Mouse (Mus musculus): ENCODE measurements around the gene Otulin. TPM values are rescaled to one million over a fixed set of nuclear protein-coding genes. Genes with fewer than 3 reads are reported as not detected.
A peak's percentile ranks its signal among the peaks of the same experiment; 100 is the strongest.

Otulin gene
- polyA plus RNA-seq, 2 experiments, result 14.6 to 24.1 TPM

DNA sequence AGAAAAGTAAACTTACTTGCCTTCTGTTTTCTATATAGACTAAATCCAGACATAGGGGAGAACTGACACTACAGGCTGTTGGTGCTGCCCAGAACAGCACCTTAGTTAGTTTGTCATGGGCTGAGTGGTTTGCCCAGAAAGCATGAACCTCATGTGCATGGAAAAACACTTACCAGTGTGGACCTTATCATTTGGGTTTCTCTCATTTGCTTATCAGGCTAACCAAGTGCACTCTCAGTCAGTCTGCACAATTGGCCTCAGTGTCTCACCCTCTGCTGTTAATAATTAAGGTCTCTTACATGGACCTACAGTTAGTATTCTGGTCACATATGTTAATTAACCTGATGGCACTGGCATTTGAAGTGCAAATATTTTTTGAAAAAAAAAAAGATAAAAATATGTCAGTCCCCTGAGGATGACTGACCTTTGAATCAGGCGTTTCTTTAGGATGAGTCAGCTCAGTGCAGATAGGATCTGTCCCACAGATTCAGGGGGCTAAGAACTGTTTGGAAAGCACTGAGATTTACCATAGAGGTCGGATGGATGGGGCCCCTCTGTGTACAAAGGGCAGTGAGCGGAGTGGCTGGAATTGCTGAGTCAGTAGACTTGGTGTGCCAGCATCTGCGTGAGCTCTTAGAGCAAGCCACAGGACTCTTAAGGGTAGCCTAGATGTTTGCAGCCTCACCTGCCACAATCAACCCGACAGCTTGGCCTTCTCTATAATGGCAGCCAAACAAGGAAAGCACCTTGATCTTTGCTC, 124.2 kb downstream of the Otulin start:
- TF ChIP-seq CTCF (IDR thresholded peaks at IDR 0.05; ENCODE audit: low read depth), result no peak
- no peak for TF ChIP-seq EP300 (IDR thresholded peaks at IDR 0.05; ENCODE audit: low read depth)
- peaks cover 17 to 31% of the 10 kb centered on the region in 2 experiments for H3K4me1 ChIP-seq (replicated peaks; ENCODE audit: control insufficient read depth in 2 of 2, insufficient read depth in 2 of 2, low read length in 1 of 2)
- peak overlapping the region; percentile 12; the same call in 1 of the 2 replicates for H3K4me2 ChIP-seq (ENCODE audit: low read depth)
- ATAC-seq (ENCODE audit: insufficient read depth) (peak; percentile 69), DNase-seq (ENCODE audit: low read depth in 3 of 3, low spot score in 3 of 3) (no peak)
- 27% methylated on average over 5 of the region's 5 CpGs for WGBS (ENCODE audit: insufficient replicate concordance)
- H3K36me3 ChIP-seq (replicated peaks; ENCODE audit: control insufficient read depth, insufficient read depth, low read depth), result no peaks in the 10 kb centered on the region
- H3K27ac ChIP-seq, result peak overlapping the region; percentile 4; the same call in 1 of the 2 replicates
- H3K9ac ChIP-seq (replicated peaks), result no peak overlapping the region
- no peaks in the 10 kb centered on the region for H3K27me3 ChIP-seq (ENCODE audit: control insufficient read depth, insufficient read depth, low read length)
- no peak overlapping the region for H3K4me3 ChIP-seq (ENCODE audit: insufficient read depth in 1 of 2, low read depth in 2 of 2, low read length in 2 of 2)
- no peaks in the 10 kb centered on the region for H3K9me3 ChIP-seq (ENCODE audit: control insufficient read depth, low read length)

- Histone ChIP-seq H3K9ac (replicated peaks) (no peak overlapping the region), H3K36me3 (replicated peaks; ENCODE audit: control insufficient read depth, insufficient read depth, low read depth) (no peaks in the 10 kb centered on the region), H3K9me3 (ENCODE audit: control insufficient read depth, low read length) (no peaks in the 10 kb centered on the region), H3K27ac (no peak overlapping the region), H3K27me3 (ENCODE audit: control insufficient read depth, insufficient read depth, low read length) (no peaks in the 10 kb centered on the region), H3K4me2 (ENCODE audit: low read depth) (no peak overlapping the region), H3K4me1 (replicated peaks; ENCODE audit: control insufficient read depth in 2 of 2, insufficient read depth in 2 of 2, low read length in 1 of 2) (peaks cover 26 to 41% of the 10 kb centered on the region in 2 experiments), H3K4me3 (ENCODE audit: insufficient read depth in 1 of 2, low read depth in 2 of 2, low read length in 2 of 2) (no peak overlapping the region)
- ATAC-seq (ENCODE audit: insufficient read depth) (no peak), DNase-seq (ENCODE audit: low read depth in 3 of 3, low spot score in 3 of 3) (no peak)
- WGBS (ENCODE audit: insufficient replicate concordance), result 51% methylated on average over 20 of the region's 20 CpGs
- no peak for TF ChIP-seq CTCF (IDR thresholded peaks at IDR 0.05; ENCODE audit: low read depth)
- TF ChIP-seq EP300 (IDR thresholded peaks at IDR 0.05; ENCODE audit: low read depth), result no peak
Measured at GRCm38 (mm10) chr15:27503801-27504730, 126.4 kb downstream of the Otulin start.

DNA sequence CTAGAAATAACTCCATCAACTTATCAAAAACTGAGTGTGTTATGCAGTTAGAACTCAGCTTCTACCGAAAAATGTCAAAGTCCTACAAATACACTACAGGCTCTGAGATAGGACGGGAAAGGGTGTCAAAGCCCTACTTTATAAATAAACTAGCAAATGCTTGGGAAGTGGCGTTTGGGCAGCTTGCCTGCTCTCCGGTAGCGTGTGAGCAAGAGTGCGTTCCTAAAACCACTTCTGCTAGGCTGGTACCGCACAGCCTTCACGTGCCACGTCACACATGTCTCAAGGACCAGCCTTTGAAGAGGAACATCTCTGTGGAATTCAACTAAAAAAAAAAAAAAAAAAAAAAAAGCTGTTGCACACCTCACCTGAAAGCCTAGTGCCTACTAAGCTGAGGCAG, 127.3 kb downstream of the Otulin start:
- Histone ChIP-seq H3K4me3 (ENCODE audit: insufficient read depth in 1 of 2, low read depth in 2 of 2, low read length in 2 of 2) (no peak overlapping the region), H3K9ac (replicated peaks) (no peak overlapping the region), H3K27me3 (ENCODE audit: control insufficient read depth, insufficient read depth, low read length) (no peaks in the 10 kb centered on the region), H3K4me1 (replicated peaks; ENCODE audit: control insufficient read depth in 2 of 2, insufficient read depth in 2 of 2, low read length in 1 of 2) (peaks cover 33 to 46% of the 10 kb centered on the region in 2 experiments), H3K36me3 (replicated peaks; ENCODE audit: control insufficient read depth, insufficient read depth, low read depth) (no peaks in the 10 kb centered on the region), H3K9me3 (ENCODE audit: control insufficient read depth, low read length) (no peaks in the 10 kb centered on the region), H3K27ac (no peak overlapping the region), H3K4me2 (ENCODE audit: low read depth) (no peak overlapping the region)
- TF ChIP-seq CTCF (IDR thresholded peaks at IDR 0.05; ENCODE audit: low read depth) (no peak), EP300 (IDR thresholded peaks at IDR 0.05; ENCODE audit: low read depth) (no peak)
- no peak for ATAC-seq (ENCODE audit: insufficient read depth)
- WGBS (ENCODE audit: insufficient replicate concordance), result 79% methylated on average over 9 of the region's 9 CpGs
- DNase-seq (ENCODE audit: low read depth in 3 of 3, low spot score in 3 of 3), result no peak

GRCm38 (mm10) chr15:27502338-27502737, 128.2 kb downstream of the Otulin start:
- H3K27ac ChIP-seq, result no peak overlapping the region
- no peak overlapping the region for H3K4me2 ChIP-seq (ENCODE audit: low read depth)
- no peak for ATAC-seq (ENCODE audit: insufficient read depth)

DNA sequence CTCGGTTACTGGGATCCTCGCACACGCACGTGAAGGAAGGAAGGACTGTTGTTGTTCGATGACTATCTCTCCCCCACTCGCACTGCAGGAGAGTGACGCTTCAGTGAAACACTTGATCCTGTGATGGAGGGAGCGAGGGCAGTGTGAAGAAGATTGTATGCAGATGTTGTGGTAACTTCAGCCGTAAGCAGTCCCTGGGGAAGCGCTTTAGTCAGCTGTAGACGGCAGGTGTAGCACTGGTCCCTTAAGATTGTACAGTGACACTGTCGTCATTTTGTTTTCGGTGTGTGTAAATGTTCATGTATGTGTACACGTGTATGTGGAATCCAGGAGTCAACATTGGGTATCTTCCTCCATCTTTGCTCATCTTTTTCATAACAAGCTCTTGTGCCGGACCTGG, 130.1 kb downstream of the Otulin start:
- Histone ChIP-seq H3K27me3 (ENCODE audit: control insufficient read depth, insufficient read depth, low read length) (no peaks in the 10 kb centered on the region), H3K9me3 (ENCODE audit: control insufficient read depth, low read length) (no peaks in the 10 kb centered on the region), H3K9ac (replicated peaks) (no peak overlapping the region), H3K4me1 (replicated peaks; ENCODE audit: control insufficient read depth in 2 of 2, insufficient read depth in 2 of 2, low read length in 1 of 2) (peaks cover 45 to 56% of the 10 kb centered on the region in 2 experiments), H3K27ac (no peak overlapping the region), H3K36me3 (replicated peaks; ENCODE audit: control insufficient read depth, insufficient read depth, low read depth) (no peaks in the 10 kb centered on the region), H3K4me2 (ENCODE audit: low read depth) (no peak overlapping the region), H3K4me3 (ENCODE audit: insufficient read depth in 1 of 2, low read depth in 2 of 2, low read length in 2 of 2) (no peak overlapping the region)
- ATAC-seq (ENCODE audit: insufficient read depth) (no peak), DNase-seq (ENCODE audit: low read depth in 3 of 3, low spot score in 3 of 3) (no peak)
- TF ChIP-seq CTCF (IDR thresholded peaks at IDR 0.05; ENCODE audit: low read depth), result no peak
- no peak for TF ChIP-seq EP300 (IDR thresholded peaks at IDR 0.05; ENCODE audit: low read depth)
- WGBS (ENCODE audit: insufficient replicate concordance), result 71% methylated on average over 15 of the region's 15 CpGs

More at GRCm38 (mm10) chr15:27502338-27502737, 128.2 kb downstream of the Otulin start:
- Histone ChIP-seq H3K27me3 (ENCODE audit: control insufficient read depth, insufficient read depth, low read length) (no peaks in the 10 kb centered on the region), H3K4me1 (replicated peaks; ENCODE audit: control insufficient read depth in 2 of 2, insufficient read depth in 2 of 2, low read length in 1 of 2) (peaks cover 42 to 55% of the 10 kb centered on the region in 2 experiments), H3K9ac (replicated peaks) (no peak overlapping the region), H3K36me3 (replicated peaks; ENCODE audit: control insufficient read depth, insufficient read depth, low read depth) (no peaks in the 10 kb centered on the region), H3K9me3 (ENCODE audit: control insufficient read depth, low read length) (no peaks in the 10 kb centered on the region), H3K4me3 (ENCODE audit: insufficient read depth in 1 of 2, low read depth in 2 of 2, low read length in 2 of 2) (no peak overlapping the region)
- DNase-seq (ENCODE audit: low read depth in 3 of 3, low spot score in 3 of 3), result no peak
- TF ChIP-seq EP300 (IDR thresholded peaks at IDR 0.05; ENCODE audit: low read depth) (no peak), CTCF (IDR thresholded peaks at IDR 0.05; ENCODE audit: low read depth) (no peak)
- WGBS (ENCODE audit: insufficient replicate concordance), result 87% methylated on average over 13 of the region's 13 CpGs

All from liver, embryonic 14.5 days (tissue).